Mouse (Mus musculus) lung, adult 2 months (tissue): ENCODE results near the gene Sez6l2. TPM values are rescaled to one million over a fixed set of nuclear protein-coding genes. Genes with fewer than 3 reads are reported as not detected.

Experiments used
- DNase-seq: peaks from one replicate; pipeline ENCODE4 v3.0.0; 2022
- H3K4me1 ChIP-seq: fragments of 200-500 bp; 2 replicates; pipeline ENCODE4 v1.6.1; 2011; ENCODE audit warnings: low read length; ENCODE audit not compliant: control insufficient read depth, insufficient read depth
- H3K4me3 ChIP-seq: fragments of 200-500 bp; replicated peaks from 2 replicates; pipeline ENCODE3; 2011; ENCODE audit warnings: low read depth, mild to moderate bottlenecking, control low read depth, low read length; ENCODE audit errors: extremely low read depth
- CTCF ChIP-seq: fragments of 200-500 bp; IDR thresholded peaks from 2 replicates; pipeline ENCODE4 v1.5.1; 2011; ENCODE audit warnings: mild to moderate bottlenecking, low read length, control low read depth; ENCODE audit not compliant: insufficient read depth
- POLR2A ChIP-seq: fragments of 200-500 bp; IDR thresholded peaks from 2 replicates; pipeline ENCODE4 v1.6.1; 2011; ENCODE audit warnings: low read depth, mild to moderate bottlenecking, control low read depth, low read length, borderline replicate concordance; ENCODE audit errors: extremely low read depth
- WGBS: fragments of 180-500 bp; shearing (Covaris S2); methylation state at CpG from one replicate; pipeline ENCODE4 v1.1.7; 2018; 5-methylcytosine and 5-hydroxymethylcytosine counted together
- polyA plus RNA-seq: library from polyadenylated mRNA; depleted of rRNA; stranded (reverse); fragments of >200 nt; gene quantifications from 2 replicates; pipeline ENCODE4 v1.2.3, GENCODE M21; 2012

Gene Sez6l2
- polyA plus RNA-seq, 1 experiment: 1.0 TPM

GRCm38 (mm10) chr7:126976878-126977459 is 26.6 kb downstream of the Sez6l2 start:
- 22% methylated on average over 14 of the region's 14 CpGs for WGBS
- H3K4me1 ChIP-seq: peaks cover 3% of the 10 kb centered on the region
- TF ChIP-seq POLR2A (no peak), CTCF (no peak)
- peak; percentile 39 for DNase-seq
- peak overlapping the region; percentile 72 for H3K4me3 ChIP-seq

- Histone ChIP-seq H3K4me3 (no peak overlapping the region), H3K4me1 (peaks cover 3% of the 10 kb centered on the region)
- no peak for DNase-seq
- WGBS: 82% methylated on average over 6 of the region's 6 CpGs
- TF ChIP-seq POLR2A (no peak), CTCF (no peak)
Observed at GRCm38 (mm10) chr7:126978841-126979240, 28.5 kb downstream of the Sez6l2 start.

GRCm38 (mm10) chr7:126981601-126982000 is 31.2 kb downstream of the Sez6l2 start:
- no peak for DNase-seq
- no peak for TF ChIP-seq CTCF
- TF ChIP-seq POLR2A: no peak
- no peak overlapping the region for H3K4me3 ChIP-seq
- 88% methylated on average over 2 of the region's 2 CpGs for WGBS
- peaks cover 3% of the 10 kb centered on the region for H3K4me1 ChIP-seq

GRCm38 (mm10) chr7:126982054-126982453 is 31.7 kb downstream of the Sez6l2 start:
- no peak for DNase-seq
- H3K4me1 ChIP-seq: peaks cover 2% of the 10 kb centered on the region
- no peak overlapping the region for H3K4me3 ChIP-seq
- WGBS: 61% methylated on average over 4 of the region's 4 CpGs
- TF ChIP-seq POLR2A: no peak
- TF ChIP-seq CTCF: no peak

- WGBS: 64% methylated on average over 7 of the region's 7 CpGs
- DNase-seq: no peak
- Histone ChIP-seq H3K4me3 (no peak overlapping the region), H3K4me1 (no peaks in the 10 kb centered on the region)
- TF ChIP-seq CTCF (no peak), POLR2A (no peak)
Observed at GRCm38 (mm10) chr7:126983113-126983512, 32.8 kb downstream of the Sez6l2 start.

- no peaks in the 10 kb centered on the region for H3K4me1 ChIP-seq
- WGBS: 48% methylated on average over 10 of the region's 10 CpGs
- no peak for TF ChIP-seq POLR2A
- no peak overlapping the region for H3K4me3 ChIP-seq
- DNase-seq: no peak
Observed at GRCm38 (mm10) chr7:126984667-126985444, 34.5 kb downstream of the Sez6l2 start.

- no peak for TF ChIP-seq POLR2A
- TF ChIP-seq CTCF: peak; percentile 53
- DNase-seq: peak; percentile 41
- WGBS: 45% methylated on average over 9 of the region's 9 CpGs
- Histone ChIP-seq H3K4me1 (no peaks in the 10 kb centered on the region), H3K4me3 (no peak overlapping the region)
Observed at GRCm38 (mm10) chr7:126986319-126986718, 36.0 kb downstream of the Sez6l2 start.

GRCm38 (mm10) chr7:126988816-126989215 is 38.5 kb downstream of the Sez6l2 start:
- Histone ChIP-seq H3K4me3 (no peak overlapping the region), H3K4me1 (no peaks in the 10 kb centered on the region)
- no peak for DNase-seq
- WGBS: 72% methylated on average over 8 of the region's 8 CpGs
- TF ChIP-seq CTCF: no peak
- TF ChIP-seq POLR2A: no peak

GRCm38 (mm10) chr7:126996449-126996848 is 46.1 kb downstream of the Sez6l2 start:
- WGBS: 83% methylated on average over 4 of the region's 4 CpGs
- no peak for TF ChIP-seq CTCF
- no peak for TF ChIP-seq POLR2A
- no peak overlapping the region for H3K4me3 ChIP-seq
- no peaks in the 10 kb centered on the region for H3K4me1 ChIP-seq
- DNase-seq: no peak

- 62% methylated on average over 10 of the region's 10 CpGs for WGBS
Observed at GRCm38 (mm10) chr7:126999568-126999967, 49.2 kb downstream of the Sez6l2 start.

More at GRCm38 (mm10) chr7:126999568-126999967, 49.2 kb downstream of the Sez6l2 start:
- TF ChIP-seq CTCF (no peak), POLR2A (no peak)
- no peak for DNase-seq
- no peak overlapping the region for H3K4me3 ChIP-seq
- H3K4me1 ChIP-seq: no peaks in the 10 kb centered on the region
